Mouse (Mus musculus) stomach, adult 2 months (tissue): Measurements from ENCODE around the gene Clec4e. TPM values are rescaled to one million over a fixed set of nuclear protein-coding genes. Genes with fewer than 3 reads are reported as not detected.

Source experiments
- polyA plus RNA-seq: library from polyadenylated mRNA; depleted of rRNA; stranded (reverse); fragments of >200 nt; gene quantifications from 2 replicates; pipeline ENCODE4 v1.2.3, GENCODE M21; 2012; rRNA removed

Clec4e gene
- not detected in 2 replicates for polyA plus RNA-seq

GRCm38 (mm10) chr6:123289753-123290152 lies at the start of gene Clec4e:
Gene Clec4e, minus strand, starts transcription at chr6:123289870.

GRCm38 (mm10) chr6:123308033-123308432 lies 18.4 kb upstream of the Clec4e start, which contains the start of gene Vmn2r19:
Gene Vmn2r19, plus strand, starts transcription at chr6:123308333.

DNA sequence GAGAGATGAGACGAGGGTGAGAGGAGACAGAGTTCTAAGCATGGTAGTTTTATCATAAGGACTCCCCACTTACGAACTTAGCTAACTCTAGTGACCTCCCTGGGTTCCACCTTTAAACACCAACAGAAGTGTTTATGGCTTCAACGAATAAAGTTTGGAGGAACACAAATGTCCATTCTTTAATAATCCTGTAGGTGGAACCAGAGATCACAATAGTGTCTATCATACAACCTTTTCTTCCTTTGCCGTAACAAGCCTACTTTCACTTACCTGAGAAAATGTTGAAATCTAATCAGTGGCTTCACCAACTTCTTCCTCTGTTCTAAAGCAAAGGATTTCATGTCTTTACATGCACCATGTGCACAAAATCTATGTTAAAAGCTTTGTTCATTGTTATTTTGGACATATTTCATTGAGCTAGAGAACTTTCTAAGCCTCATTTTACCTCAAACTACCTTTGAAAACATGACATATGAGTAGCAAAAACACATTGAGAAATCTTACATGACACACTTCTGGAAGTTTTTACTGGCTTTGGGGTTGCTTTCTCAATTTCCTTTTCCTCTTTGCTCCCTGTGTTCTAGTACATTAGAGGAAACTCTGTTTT lies 28.0 kb downstream of the Clec4e start, which contains the start of gene Clec4d:
TSS of gene Clec4d (plus strand) at position 557 of the 607 bp plus-strand sequence.

Other genes starting within 250 kb of the Clec4e start
- 0.09 and 0.14 TPM in 2 replicates for gene Clec4b1, start 239.9 kb downstream of the Clec4e start, polyA plus RNA-seq
- gene Clec4a2, start 183.4 kb downstream of the Clec4e start, polyA plus RNA-seq = 0.08 and 0.19 TPM in 2 replicates
- gene Clec4b2, start 117.0 kb downstream of the Clec4e start, polyA plus RNA-seq = not detected in 2 replicates
- 0.14 and 0.30 TPM in 2 replicates for gene Clec4n, start 60.0 kb downstream of the Clec4e start, polyA plus RNA-seq
- gene Clec4d, start 27.8 kb downstream of the Clec4e start, polyA plus RNA-seq = 0.09 TPM in 1 of 2 replicates, not detected in the other
- gene Vmn2r19, start 18.5 kb upstream of the Clec4e start, polyA plus RNA-seq = not detected in 2 replicates
- not detected in 2 replicates for gene Vmn2r20, start 128.2 kb upstream of the Clec4e start, polyA plus RNA-seq
- not detected in 2 replicates for gene Vmn2r21, start 243.5 kb upstream of the Clec4e start, polyA plus RNA-seq